Comparison of ENCODE assay signal across 13 mouse cellular contexts in the genomic region with DNA sequence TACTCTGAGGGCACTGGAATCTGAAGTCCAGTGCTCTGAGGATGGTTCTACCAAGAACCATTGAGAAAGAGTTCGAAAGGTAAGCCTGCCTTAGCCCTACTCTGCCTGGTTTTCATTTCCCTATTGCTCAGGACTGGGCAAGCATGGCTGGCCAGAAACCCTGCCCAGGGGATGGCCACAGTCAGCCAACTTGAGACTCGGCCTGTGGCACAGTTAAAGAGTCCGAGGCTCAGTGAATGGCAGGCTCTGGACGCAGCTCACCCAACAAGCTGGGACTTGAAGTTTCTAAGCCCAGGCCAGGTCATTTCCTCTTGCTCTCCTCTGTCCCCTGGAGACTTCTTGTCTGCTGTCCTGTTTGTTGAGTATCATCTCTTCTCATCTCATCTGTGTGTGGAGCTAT. TPM values are rescaled to one million over a fixed set of nuclear protein-coding genes. Genes with fewer than 3 reads are reported as not detected.
"Had no signal": no experiment of that assay in that cellular context is flagged by ENCODE, and none has a peak within 500 bp of the region (broad histone marks: within the 10 kb centered on the region; RNA-seq: fewer than 3 reads in every experiment).

No protein-coding gene starts in this region.

- H3K36me3 ChIP-seq: liver, embryonic 13.5 days; midbrain, embryonic 15.5 days; neural tube, embryonic 12.5 days; neural tube, embryonic 15.5 days; stomach, embryonic 15.5 days had no signal

- H3K4me2 ChIP-seq: liver, embryonic 13.5 days; midbrain, embryonic 11.5 days; midbrain, embryonic 15.5 days; neural tube, embryonic 12.5 days; neural tube, embryonic 15.5 days had no signal

- H3K9ac ChIP-seq: liver, embryonic 13.5 days; midbrain, embryonic 15.5 days; neural tube, embryonic 12.5 days; neural tube, embryonic 15.5 days; stomach, embryonic 15.5 days had no signal

- H3K4me3 ChIP-seq: liver, embryonic 13.5 days; midbrain, embryonic 15.5 days; neural tube, embryonic 12.5 days; neural tube, embryonic 15.5 days; stomach, embryonic 15.5 days had no signal

- H3K27ac ChIP-seq: kidney, postnatal 0 days; liver, embryonic 13.5 days; midbrain, embryonic 15.5 days; neural tube, embryonic 12.5 days; neural tube, embryonic 15.5 days; stomach, embryonic 15.5 days had no signal

- H3K9me3 ChIP-seq: liver, embryonic 13.5 days; midbrain, embryonic 15.5 days; neural tube, embryonic 12.5 days; neural tube, embryonic 15.5 days; stomach, embryonic 15.5 days had no signal

RNA-seq across cellular contexts. Expression of a gene that starts 2.9 kb away (rescaled TPM):
- polyA plus RNA-seq: large intestine, adult 2 months; liver, adult 2 months; liver, embryonic 13.5 days; liver, embryonic 16.5 days; lung, adult 2 months; lung, embryonic 16.5 days; neural tube, embryonic 12.5 days; neural tube, embryonic 15.5 days; stomach, embryonic 15.5 days; thymus, postnatal 0 days had no signal
